Mouse (Mus musculus) layer of hippocampus, adult 2 months (tissue): ENCODE results near the gene Micall1. TPM values are rescaled to one million over a fixed set of nuclear protein-coding genes. Genes with fewer than 3 reads are reported as not detected.

Source experiments
- DNase-seq, 2 experiments: peaks; one replicate each; pipeline ENCODE4 v3.0.0; 2022; ENCODE audit warnings: low spot score in 2 of 2
- H3K27ac ChIP-seq: fragments of 200-600 bp; 2 replicates; pipeline ENCODE4 v1.8.1; 2022
- H3K4me3 ChIP-seq: fragments of 200-600 bp; 2 replicates; pipeline ENCODE4 v1.8.1; 2022; ENCODE audit warnings: mild to moderate bottlenecking
- CTCF ChIP-seq: fragments of 200-600 bp; conservative IDR thresholded peaks from 2 replicates; pipeline ENCODE4 v1.8.1; 2022; ENCODE audit warnings: antibody characterized with exemption, mild to moderate bottlenecking, moderate library complexity
- total RNA-seq, 2 experiments: library from RNA; stranded (reverse); gene quantifications; 2 replicates each; pipeline ENCODE4 v1.2.3; 2021

The Micall1 gene
- total RNA-seq, 2 experiments from 2014 or later, result 31.4 to 35.3 TPM

DNA sequence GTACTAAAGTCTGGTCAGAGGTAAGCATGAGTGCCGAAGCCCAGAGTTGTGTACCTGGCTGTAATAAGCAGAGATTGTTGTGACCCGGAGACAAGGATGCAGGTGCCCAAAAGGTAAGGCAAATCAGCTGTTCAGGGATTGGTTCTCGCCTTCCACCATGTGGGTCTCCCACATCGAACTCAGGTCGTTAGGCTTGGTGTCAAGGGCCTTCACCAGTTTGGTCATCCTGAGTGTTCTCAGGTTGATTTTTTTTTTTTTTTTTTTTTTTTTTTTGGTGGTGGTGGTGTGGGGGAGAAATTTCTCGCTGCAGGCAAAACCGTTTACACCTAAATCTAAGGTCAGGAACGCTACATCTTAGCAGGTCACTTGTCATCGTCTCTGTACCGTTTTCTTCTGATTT is 34.3 kb upstream of the Micall1 start:
- no peak for DNase-seq
- peak overlapping the region; percentile 86 for H3K4me3 ChIP-seq
- no peak for TF ChIP-seq CTCF
- peak overlapping the region; percentile 91 for H3K27ac ChIP-seq

DNA sequence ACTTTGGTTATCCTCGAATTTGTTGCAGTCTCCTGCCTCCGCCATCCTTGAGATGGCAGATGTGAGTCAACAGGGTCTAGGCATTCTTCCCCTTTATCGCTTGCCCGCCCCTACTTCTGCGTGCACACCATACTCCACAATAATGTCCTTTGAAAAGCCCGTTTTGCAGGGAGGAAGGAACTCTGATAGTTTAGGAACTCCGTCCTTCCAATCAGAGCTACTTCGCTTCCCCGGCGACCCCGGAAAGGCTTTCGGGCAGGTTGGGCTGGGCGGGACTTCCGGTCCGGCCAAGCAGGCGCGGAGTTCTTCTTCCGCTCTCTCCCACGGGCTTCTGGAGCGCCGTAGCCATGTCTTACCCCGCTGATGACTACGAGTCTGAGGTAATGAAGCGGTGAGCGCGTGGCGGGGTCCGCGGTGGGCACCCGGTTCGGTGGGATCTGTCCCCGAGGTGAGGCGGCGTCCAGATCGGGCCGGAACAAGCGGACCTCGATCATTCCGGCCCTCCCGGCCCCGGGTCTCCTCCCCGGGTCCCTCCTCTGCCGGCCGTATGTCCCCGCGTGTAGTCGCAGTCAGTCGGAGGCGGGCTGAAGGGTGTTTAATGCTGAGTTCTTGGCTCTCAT is 33.7 kb upstream of the Micall1 start, which contains the start of gene Eif3l:
Gene Eif3l, plus strand, starts transcription at position 267 of the 620 bp plus-strand sequence.
- DNase-seq, result peak; percentile 88 to 90
- TF ChIP-seq CTCF, result 0 out of 2 replicates have a peak, but pooled peaks have one; percentile 19
- H3K4me3 ChIP-seq, result peak within 1 kb of the TSS; percentile 86
- H3K27ac ChIP-seq, result peak within 1 kb of the TSS; percentile 91

DNA sequence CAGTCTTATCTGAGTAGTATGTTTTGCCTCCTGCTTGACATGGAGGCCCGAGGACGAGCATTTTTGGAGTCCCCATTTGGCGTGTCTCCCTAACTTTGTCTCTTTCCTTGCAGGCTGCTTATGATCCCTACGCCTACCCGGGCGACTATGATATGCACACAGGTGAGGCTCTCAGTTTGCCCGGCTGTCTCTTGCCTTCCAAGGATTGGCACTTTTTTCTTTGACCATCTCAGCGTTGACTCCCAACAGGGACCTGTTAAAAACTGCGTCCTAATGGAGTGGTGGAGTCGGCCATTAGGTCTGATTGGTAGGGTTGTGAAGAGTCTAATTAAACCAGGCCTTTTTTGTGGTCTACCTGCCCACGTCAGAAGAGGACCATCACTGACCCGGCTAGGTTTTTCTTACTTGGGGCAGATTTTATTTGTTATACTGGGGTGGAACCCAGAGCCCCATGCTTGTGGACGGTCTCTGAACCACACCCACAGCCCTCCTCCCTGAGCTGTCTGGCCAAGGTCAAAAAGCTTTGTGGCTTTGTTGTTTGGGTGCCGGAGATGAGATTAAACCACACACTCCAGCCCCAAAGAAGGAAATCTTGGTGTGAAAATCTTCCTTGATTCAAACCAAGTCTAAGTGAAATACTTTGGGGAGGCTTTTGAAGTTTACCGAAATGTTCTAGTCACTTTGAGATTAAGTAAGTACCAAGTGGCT is 32.9 kb upstream of the Micall1 start:
- H3K27ac ChIP-seq, result peak overlapping the region; percentile 91
- TF ChIP-seq CTCF, result no peak

DNA sequence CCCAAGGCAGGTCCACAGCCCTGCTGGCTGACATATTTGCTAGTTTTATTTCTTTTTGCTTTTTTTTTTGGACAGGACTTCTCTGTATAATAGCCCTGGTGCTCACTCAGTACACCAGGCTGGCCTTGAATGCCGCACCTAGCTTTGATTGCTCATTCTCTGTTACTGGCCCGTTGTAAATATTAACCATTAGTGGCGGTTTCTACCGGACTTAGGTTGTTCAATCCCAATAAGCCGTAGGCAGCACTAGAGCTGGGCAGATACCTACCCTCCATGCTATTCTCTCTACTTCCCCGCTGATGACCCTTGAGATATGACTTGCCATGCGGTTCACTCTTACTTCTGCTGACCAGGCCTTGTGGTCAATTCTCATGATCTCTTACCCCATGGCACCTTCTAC is 29.1 kb upstream of the Micall1 start:
- DNase-seq, result no peak
- no peak overlapping the region for H3K27ac ChIP-seq
- no peak for TF ChIP-seq CTCF
- no peak overlapping the region for H3K4me3 ChIP-seq

More for the DNA sequence above, 32.9 kb upstream of the Micall1 start:
- no peak for DNase-seq
- peak overlapping the region; percentile 86 for H3K4me3 ChIP-seq

DNA sequence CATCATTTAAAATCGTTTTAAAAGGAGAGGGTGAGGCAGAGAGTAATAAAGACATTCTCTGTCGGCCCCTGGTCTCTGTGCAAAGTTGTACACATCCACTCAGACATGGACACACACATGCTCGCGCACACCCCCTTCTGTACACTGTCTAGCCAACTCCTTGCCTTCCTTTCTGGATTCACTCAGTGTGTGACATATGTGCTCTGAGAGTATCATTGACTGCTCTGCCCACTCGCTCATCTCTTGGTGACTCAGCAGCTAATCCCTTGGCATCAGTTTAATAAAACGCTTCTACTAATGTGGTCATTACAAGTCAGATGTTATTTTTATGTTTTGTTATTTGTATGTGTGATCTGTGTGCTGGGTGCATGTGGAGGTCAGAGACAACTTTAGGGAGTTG is 16.4 kb upstream of the Micall1 start:
- H3K4me3 ChIP-seq, result no peak overlapping the region
- peak overlapping the region; percentile 73 for H3K27ac ChIP-seq
- DNase-seq, result peak in 1 of 2 experiments; percentile 37
- no peak for TF ChIP-seq CTCF

DNA sequence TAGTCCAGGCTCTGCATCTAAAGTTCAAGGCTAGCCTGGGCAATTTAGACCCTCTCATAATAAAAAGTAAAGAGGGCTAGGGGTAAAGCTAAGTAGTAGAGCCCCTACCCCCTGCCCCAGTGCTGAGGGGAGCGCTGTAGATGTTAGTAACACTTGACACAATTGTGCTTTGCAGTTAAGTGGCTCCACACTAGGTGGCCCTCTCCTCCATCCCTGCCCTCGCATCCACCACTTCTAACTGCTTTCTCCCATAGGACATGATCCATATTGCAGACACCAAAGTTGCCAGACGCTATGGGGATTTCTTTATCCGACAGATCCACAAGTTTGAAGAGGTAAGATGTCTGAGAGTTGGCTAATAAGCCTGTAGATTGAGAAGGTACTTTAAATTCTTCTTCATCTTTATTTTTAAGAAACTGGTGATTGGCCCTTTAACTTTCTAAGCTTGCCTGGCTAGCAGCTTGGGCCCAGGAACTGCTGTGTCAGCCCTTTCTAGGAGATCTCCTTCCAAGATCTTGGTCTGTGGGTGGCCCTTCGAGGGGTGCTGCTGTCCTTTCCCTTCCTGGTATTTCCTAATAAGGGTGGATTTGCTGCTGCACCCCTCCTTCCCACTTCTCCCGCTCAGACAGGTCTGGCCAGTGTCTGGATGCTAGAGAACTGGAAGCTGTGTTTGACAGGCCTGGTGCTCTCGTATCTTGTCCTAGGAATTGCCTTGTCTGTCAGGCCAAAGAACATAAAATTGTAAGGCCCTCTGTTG is 15.4 kb upstream of the Micall1 start:
- TF ChIP-seq CTCF, result peak; percentile 80
- H3K4me3 ChIP-seq, result no peak overlapping the region
- peak; percentile 40 to 54 for DNase-seq
- peak overlapping the region; percentile 73 for H3K27ac ChIP-seq

DNA sequence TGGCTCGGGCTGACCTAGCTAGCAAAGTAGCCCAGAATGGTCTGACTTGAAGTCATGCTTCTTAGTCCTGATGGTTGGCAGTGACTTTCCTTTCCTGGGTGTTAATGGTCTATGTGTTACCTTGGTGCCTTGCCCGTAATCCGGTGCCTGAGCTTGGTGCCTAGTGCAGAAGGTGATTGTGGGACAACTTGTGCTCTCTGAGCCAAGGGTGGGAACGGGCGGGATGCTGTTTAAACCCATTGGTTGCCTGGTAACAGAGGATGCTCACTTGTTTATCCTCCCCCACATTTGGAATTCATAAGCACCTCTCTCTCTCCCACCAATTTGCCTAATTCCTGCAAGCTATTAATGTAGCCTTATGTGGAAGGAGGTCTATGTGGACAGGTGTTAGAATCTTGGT is 13.2 kb upstream of the Micall1 start:
- peak in 1 of 2 experiments; percentile 47 for DNase-seq
- Histone ChIP-seq H3K4me3 (no peak overlapping the region), H3K27ac (peak overlapping the region; percentile 91)
- TF ChIP-seq CTCF, result no peak

DNA sequence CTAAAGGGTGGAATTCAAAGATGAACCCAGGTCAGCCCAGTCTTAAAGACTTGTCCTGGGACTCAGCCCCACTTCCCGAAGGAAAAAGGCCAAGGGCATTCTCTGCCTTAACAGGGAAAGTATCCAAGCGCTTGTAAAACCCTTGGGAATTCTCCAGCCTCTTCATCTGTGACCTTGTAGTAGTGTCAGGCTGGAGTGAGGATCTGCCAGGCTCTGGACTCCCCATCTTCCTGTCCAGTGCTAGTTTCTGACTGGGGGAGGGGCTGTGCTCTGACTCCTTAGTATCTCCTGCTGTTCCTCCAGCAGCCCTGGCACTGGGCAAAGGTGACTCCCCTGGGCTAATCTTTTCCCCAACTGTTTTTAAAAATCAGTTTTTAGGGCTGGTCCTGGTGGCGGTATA is 12.1 kb upstream of the Micall1 start:
- H3K27ac ChIP-seq, result peak overlapping the region; percentile 91
- DNase-seq, result no peak
- no peak for TF ChIP-seq CTCF

DNA sequence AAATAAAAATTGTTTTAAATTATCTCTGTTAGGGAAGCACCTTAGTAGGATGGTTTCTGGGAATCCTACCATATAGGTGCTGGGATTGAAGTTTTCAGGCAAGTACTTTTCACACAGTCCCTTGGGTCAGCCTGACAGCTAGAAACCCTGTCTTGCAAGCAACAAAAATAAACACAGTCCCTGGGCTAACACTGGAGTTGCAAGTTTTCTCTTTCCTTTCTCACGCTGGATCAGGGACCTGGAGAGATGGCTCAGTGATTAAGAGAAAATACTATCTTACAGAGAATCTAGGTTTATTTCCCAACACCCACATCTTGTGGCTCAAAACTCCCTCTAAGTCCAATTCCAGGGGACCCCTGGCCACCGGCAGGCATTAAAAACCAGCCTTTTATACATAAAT is 11.6 kb upstream of the Micall1 start:
- no peak for TF ChIP-seq CTCF
- H3K4me3 ChIP-seq, result no peak overlapping the region
- H3K27ac ChIP-seq, result peak overlapping the region; percentile 91
- DNase-seq, result no peak

More for the DNA sequence above, 12.1 kb upstream of the Micall1 start:
- no peak overlapping the region for H3K4me3 ChIP-seq

DNA sequence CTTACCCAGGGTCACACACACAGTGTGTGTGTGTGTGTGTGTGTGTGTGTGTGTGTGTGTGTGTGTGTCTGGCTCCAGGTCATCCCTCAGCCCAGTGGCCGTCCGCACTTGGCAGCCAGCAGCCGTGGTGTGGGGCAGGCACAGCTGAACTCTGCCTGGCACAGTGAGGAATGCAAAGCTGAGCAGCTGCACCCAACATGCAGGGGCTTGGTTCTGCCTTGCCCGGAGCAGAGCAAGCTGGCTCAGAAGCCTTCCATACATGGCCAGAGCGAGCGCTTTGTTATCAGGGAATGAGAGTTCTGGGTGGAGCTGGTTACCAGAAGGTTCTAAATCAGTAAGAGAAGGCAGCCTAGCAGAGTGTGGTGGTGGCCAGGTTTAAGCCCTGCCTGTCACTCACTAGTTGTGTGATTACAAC is 11.1 kb upstream of the Micall1 start:
- peak; percentile 34 to 40 for DNase-seq
- no peak for TF ChIP-seq CTCF
- no peak overlapping the region for H3K4me3 ChIP-seq
- H3K27ac ChIP-seq, result peak overlapping the region; percentile 91

DNA sequence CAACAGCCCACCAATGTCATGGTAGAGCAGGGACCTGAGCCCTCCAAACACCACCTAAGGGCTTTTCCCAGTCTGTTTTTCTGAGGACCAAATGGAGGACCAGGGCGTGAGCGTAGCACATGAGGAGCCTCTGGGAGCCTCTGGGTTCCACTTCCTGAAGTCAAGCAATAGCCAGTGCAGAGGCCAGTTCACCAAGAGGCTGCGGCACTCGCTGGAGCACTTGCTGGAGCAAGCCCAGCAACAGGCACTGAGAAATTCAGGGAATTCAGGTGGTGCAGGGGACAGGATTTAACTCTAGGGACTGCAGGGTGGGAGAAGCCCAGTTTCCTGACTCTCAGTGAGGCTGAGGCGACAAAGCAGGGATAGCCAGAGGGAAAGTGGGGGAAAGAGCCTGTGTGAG is 10.5 kb upstream of the Micall1 start:
- peak overlapping the region; percentile 91 for H3K27ac ChIP-seq
- no peak for DNase-seq
- H3K4me3 ChIP-seq, result no peak overlapping the region
- no peak for TF ChIP-seq CTCF

DNA sequence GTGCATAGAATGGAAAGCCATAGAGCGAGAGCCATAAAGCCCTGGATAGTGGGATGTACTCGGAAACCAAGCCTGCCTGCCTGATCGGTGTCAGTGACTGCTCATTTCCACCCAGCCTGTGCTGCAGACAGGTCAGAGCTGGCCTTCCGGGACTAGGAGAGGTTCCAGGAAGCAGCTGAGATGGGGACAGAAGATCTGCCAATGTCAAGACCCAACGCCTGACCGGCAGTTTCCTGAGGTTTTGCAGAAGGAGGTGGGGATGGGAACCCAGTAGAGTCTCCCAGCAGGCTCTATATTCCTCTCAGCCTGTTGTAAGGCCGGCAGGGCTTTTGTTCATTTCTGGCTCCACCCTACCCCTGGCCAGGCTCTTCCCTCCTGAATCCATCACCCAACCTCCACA is 9.8 kb upstream of the Micall1 start:
- no peak for TF ChIP-seq CTCF
- Histone ChIP-seq H3K4me3 (no peak overlapping the region), H3K27ac (peak overlapping the region; percentile 91)
- DNase-seq, result no peak

DNA sequence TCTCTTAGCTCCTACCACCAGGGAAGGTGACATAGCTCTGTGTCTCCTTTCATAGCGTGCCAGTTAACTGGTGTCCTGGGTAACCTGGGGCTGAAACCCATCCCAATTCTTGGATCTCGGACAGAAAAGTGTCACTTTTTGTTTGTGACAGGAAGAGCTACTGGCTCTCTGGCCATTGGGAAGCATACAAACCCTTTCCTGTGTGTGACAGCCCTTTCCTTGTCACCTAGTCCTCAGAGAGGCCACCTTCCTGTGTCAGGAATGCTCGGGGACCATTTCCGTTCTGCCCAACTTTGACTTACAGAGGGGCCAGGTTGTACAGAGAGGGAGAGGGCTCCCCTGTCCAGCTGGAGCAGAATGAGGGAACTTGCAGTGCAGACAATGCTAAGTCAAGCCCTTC is 9.2 kb upstream of the Micall1 start:
- H3K27ac ChIP-seq, result peak overlapping the region; percentile 91
- no peak overlapping the region for H3K4me3 ChIP-seq
- DNase-seq, result no peak
- no peak for TF ChIP-seq CTCF
